Mouse (Mus musculus): ENCODE measurements around the gene Ubr2.

Ubr2 gene

DNA sequence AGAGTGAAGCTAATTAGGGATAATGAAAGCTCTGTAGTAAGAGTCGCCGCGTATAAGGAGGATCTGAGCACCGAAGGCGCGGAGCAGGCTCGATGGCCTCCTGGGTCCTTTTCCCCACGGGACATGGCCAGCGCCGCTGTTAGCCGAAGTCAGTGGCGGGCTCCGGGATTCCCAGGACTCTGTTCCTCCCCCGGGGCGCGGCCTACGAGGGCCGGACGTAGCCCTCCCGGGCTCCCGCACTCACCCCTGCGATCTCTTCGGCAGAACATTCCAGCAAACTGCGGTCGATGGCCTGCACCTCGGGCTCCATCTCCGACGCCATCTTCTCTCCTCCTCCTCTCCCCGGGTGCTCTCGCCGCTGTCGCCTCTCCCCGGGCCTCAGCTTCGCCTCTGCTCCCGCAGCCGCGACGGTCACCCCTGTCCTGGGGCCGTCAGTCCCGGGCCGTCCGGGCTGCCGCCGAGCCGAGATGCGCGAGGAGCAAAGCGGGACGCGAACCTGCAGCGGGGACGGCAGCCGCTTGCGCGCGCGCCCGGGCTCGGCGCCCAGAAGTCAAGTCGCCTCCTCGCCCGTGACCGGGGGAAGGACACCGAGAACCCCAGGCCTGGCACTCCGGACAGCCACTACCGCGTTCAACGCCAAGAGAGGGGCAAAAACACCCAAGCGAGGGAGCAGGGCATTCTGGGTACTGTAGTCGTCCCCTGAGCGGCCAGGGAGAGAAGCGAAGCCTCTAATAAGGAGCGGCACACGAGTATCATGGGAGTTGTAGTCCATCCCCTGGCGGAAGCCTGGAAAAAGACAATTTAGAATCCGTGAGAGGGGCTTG, at the start of gene Ubr2:
TSS of gene Ubr2 (minus strand) at position 659 of the 824 bp plus-strand sequence.
- DNase-seq (ENCODE audit: low read depth, low spot score), result peak; percentile 85

GRCm38 (mm10) chr17:47059836-47060360, 49.5 kb upstream of the Ubr2 start:
- DNase-seq (ENCODE audit: low read depth, low spot score), result no peak

DNA sequence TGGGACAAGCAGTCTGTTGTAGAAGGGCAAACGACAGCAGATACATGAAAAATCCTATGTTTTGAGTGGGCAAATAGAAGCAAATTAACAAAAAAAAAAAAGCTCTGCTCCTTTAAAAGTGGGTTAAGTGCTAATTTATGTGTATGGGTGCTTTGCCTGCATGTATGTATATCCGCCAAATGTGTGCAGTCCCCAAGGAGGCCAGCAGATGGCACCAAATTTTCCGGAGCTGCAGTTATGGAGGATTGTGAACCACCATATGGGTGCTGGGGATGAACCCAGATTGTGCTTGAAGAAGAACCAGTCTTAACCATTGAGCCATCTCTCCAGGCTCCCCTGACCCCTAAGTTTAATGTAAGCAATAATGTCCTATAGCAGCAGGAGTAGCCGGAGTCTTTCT, 47.6 kb upstream of the Ubr2 start:
- no peak for DNase-seq (ENCODE audit: low read depth, low spot score)

DNA sequence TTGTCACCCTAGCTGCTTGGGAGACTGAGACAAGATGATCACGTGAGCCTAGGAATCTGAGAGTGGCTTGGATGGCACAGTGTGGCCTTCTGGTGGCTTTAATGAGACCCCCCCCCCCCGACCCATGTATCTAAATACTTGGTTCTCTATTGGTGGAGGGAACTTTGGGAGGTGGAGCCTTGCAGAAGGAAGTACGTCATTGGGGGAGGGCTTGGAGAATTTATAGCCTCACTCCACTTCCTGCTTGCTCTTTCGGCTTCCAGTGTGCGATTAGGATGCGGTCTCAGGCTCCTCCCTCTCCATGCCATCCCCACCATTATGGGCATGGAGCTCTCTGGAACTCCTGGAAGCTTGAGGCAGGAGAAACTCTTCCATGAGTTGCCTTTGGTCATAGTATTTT, 46.1 kb upstream of the Ubr2 start:
- DNase-seq (ENCODE audit: low read depth, low spot score), result no peak

GRCm38 (mm10) chr17:47055121-47055520, 44.8 kb upstream of the Ubr2 start:
- no peak for DNase-seq (ENCODE audit: low read depth, low spot score)

DNA sequence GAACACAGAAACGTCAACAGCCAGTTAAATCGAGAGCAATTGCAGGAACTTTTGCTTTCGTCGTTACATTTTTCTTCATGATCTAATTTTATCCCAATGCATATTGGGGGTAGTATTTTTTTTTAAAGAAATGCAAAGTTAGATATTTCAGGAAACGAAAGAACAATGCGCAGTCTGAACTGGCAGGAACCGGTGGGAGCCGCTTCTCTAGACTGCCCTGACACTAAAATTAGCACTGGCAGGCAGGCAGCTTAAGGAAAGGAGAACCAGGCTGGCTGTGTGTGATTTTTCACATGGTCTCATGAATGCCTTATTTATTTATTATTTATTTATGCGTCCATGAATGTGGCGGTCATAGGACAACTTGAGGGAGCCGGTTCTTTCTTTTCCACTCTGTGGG, 44.3 kb upstream of the Ubr2 start:
- no peak for DNase-seq (ENCODE audit: low read depth, low spot score)

DNA sequence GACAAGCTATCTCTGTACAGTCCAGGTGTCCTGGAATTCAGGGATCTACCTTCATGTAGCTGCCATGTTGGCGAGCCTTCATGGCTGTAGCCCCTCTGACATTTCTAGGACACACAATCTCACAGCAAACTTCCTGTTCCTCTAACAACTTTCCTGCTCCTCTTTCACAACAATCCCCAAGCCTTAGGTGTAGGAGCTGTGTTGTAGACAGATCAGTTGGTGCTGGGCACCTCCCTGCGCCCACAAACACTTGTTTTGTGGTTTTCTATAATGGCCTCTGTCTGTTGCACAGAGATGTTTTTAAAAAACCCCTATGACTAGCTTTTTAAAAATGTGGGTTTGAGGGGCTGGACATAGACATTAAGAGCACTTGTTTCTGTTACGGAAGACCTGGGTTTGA, 40.3 kb upstream of the Ubr2 start:
- DNase-seq (ENCODE audit: low read depth, low spot score), result no peak

GRCm38 (mm10) chr17:47042866-47043265, 32.5 kb upstream of the Ubr2 start:
- DNase-seq (ENCODE audit: low read depth, low spot score), result no peak

DNA sequence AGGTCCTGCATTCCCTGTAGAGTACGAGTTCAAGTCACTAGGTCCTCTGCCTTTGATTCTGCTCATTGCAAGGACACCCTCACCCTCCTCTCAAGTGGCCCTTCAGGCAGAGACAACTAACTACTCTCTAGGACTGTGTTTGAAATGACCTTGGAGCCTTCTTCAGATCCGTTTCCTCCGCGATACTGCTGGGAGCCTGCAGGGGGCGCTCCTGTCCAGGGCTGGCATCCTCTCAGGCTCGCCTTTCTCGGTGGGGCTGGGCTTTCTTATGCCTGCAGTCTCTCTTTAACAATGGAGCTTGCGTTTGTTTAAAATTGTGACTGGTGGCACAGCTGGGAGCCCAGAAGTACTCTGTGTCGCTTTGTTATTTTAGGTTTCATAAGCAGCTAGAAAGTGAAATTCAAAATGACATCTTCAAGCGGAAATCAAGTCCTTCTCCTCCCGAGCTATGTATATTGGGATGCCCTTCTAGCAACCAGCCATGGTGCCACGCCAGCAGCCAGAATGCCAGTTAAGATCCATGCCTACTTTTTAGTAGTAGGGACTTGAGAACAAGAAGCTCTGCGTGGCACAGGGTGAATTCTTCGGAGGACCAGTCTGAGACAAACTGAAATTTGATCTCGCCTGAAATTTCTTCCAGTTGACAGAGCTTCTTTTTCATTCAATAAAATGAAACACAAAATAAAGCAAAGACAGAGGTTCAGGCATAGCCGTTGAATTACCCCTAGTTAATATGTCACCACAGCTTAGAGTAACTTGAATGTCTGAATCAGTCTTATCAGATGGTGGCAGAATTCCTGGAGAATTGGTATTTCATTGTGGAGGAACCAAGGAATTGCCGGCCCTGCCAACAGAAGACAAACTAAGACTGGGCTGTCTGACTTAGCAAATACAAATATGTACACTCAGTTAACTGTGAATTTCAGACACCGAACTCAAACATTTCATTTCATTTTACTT, 28.8 kb upstream of the Ubr2 start:
- DNase-seq (ENCODE audit: low read depth, low spot score), result peak; percentile 59

DNA sequence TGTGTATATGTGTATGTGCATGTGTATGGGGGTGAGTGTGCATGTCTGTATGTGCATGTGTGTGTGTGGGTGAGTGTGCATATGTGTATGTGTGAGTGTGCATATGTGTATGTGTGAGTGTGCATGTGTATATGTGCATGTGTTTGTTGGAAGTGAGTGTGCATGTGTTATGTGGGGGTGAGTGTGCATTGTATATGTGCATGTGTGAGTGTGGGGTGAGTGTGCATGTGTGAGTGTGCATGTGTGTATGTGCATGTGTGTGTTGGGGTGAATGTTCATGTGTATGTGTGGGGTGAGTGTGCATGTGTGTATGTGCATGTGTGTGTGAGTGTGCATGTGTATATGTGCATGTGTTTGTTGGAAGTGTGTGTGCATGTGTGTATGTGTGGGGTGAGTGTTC, 24.2 kb upstream of the Ubr2 start:
- DNase-seq (ENCODE audit: low read depth, low spot score), result no peak

DNA sequence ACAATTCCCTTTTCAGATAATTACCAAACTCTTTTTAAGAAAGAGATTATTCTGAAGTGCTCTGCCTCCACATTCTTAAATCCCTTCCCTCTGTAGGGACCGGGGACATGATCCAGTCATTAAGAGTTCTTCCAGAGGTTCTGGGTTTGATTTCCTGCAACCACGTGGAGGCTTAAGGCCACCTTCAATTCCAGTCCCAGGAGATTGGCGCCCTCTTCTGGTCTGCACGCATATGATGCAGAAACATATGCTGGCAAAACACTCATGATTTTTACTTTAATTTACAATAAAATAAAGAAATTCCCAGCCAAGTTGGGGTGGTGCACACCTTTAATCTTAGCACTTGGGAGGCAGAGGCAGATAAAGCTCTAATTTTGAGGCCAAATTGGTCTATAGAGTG, 23.3 kb upstream of the Ubr2 start:
- peak; percentile 40 for DNase-seq (ENCODE audit: low read depth, low spot score)

DNA sequence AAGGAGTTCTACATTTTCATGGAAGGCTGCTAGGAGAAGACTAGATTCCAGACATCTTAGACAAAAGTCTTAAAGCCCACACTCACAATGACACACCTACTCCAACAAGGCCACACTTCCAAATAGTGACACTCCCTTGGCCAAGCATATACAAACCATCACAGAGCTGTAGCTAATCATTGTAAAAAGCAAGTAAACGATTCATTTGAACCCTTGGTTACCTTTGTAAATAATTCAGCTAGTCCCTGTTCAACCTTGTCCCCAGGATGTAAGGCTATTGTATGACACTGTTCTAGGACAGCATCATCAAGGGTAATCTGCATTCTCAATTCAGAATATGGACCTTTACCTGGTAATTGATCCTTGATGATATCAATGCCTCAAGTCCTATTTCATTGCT, 14.4 kb upstream of the Ubr2 start:
- no peak for DNase-seq (ENCODE audit: low read depth, low spot score)

DNA sequence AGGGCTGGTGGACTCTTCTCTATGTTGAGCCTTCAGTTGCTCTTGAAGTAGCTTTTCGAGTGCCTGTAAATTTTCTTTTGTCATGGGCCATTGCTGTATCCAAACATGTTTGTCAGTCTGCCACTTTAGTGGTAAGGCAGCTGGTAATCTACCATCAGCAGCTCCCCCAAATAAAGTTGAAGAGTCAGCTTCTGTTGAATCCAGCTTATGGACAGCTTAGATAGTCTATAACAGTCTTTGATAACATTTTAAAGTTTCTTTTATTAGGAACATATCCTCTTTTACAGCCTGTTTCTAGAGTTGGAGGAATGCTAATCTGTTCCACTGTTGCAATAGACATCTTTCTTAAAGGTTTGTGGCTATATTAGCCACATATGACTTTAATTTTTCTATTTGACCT, 13.0 kb upstream of the Ubr2 start:
- DNase-seq (ENCODE audit: low read depth, low spot score), result no peak

GRCm38 (mm10) chr17:47012896-47013295, 2.5 kb upstream of the Ubr2 start:
- DNase-seq (ENCODE audit: low read depth, low spot score), result no peak

GRCm38 (mm10) chr17:47011661-47012043, 1.3 kb upstream of the Ubr2 start:
- DNase-seq (ENCODE audit: low read depth, low spot score), result no peak

DNA sequence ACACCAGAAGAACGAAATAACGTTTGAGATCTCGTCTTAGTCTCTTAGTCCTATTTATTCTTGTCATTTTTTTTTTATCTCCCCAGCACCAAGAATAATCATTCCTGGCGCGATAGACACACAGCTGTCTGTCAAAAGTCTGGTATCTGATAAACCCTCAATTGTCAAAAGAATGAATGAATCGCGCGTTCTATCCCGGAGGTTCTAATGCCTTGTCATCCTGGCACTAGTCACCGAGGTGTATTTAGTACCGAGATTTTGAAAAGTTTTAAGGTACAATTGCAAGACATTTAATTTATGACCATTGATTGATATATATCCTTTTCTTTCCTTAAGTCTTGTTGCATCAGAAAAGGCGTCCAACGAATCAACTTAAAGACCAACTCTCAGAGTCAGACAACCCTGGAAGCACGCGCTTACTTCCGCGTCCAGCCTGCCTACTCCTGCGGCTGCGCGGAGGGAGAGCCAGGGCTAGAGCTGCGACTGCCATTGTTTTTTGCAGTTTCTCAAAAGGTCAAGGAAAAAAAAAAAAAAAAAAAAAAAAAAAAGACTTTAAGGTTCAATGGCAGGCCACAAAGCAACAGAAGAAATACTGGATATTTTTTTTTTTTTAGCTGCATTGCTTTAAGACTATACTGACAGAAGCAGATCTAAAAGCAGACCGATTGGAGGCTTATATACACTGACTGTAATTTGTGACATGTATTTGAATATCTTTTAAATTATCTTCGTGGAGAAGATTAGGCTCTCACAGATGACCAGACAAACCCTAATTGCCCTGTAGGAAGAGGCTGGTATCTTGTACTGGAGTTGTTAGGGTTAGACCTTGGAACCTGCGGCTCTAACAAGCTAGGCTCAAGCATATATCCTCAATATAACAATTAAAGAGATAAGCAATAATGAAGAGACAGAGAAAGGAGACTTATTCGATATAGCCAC, 635 bp upstream of the Ubr2 start:
- peak; percentile 36 for DNase-seq (ENCODE audit: low read depth, low spot score)

DNA sequence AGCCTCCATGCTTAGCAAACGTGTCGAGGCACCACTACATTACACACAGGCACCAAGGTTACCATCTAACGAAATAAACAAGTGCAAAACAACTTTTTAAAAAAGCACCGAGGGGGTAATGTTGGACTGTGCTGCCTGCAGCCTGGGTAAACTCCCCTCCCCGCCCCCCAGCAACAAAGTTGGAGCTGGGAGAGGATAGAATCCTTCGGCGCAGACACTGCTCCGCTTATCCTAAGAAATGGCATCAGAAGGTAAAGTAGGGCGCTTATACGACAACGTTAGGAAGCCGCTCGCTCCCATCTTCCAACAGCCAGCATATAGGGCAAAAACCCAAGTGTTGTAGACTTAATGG, 834 bp downstream of the Ubr2 start:
- DNase-seq (ENCODE audit: low read depth, low spot score), result no peak

GRCm38 (mm10) chr17:47009016-47009415, 1.3 kb downstream of the Ubr2 start:
- DNase-seq (ENCODE audit: low read depth, low spot score), result no peak

- no peak for DNase-seq (ENCODE audit: low read depth, low spot score)
Observed at GRCm38 (mm10) chr17:47008506-47008905, 1.9 kb downstream of the Ubr2 start.

DNA sequence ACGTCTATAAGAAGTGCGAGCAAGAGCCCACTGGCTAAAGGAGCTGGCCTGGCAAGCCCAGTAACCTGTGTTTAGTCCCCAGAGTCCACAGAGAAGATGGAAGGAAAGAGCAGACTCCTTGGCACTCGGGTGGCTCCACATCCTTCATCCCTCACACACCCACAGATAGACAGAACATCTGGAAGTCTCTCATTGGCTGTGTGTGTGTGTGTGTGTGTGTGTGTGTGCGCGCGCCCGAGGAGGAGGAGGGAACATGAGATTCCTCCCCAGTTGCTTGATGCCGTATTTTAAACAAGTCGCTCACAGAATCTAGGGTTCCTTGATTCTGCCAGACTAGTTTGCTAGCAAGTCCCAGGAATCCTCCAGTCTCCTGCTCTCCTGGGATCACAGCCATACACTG, 3.6 kb downstream of the Ubr2 start:
- no peak for DNase-seq (ENCODE audit: low read depth, low spot score)

GRCm38 (mm10) chr17:47005741-47006405, 4.5 kb downstream of the Ubr2 start:
- DNase-seq (ENCODE audit: low read depth, low spot score), result no peak
